Comparison of ENCODE assay signal across 8 mouse cellular contexts in genomic region chr11:104608249-104608920, GRCm38 (mm10). TPM values are rescaled to one million over a fixed set of nuclear protein-coding genes. Genes with fewer than 3 reads are reported as not detected.
DNase-seq lines count a peak whose midpoint lies in the region; ATAC-seq and TF ChIP-seq lines count a peak whose summit lies in the region.

No protein-coding gene starts in this region.

- ATAC-seq in liver, embryonic 13.5 days (ENCODE audit: low read depth) = no peak
- no peak for ATAC-seq in stomach, embryonic 16.5 days (ENCODE audit: insufficient read depth, low FRiP score)

- peak overlapping the region; percentile 68 for H3K4me2 ChIP-seq in liver, embryonic 13.5 days
- H3K4me2 ChIP-seq in stomach, embryonic 16.5 days (ENCODE audit: low read depth, low read length) = peak overlapping the region; percentile 81

- no peaks in the 10 kb centered on the region for H3K36me3 ChIP-seq in testis, adult 2 months (ENCODE audit: control insufficient read depth, insufficient read depth, low read length)
- no peaks in the 10 kb centered on the region for H3K36me3 ChIP-seq in liver, embryonic 13.5 days
- no peaks in the 10 kb centered on the region for H3K36me3 ChIP-seq in stomach, embryonic 16.5 days (ENCODE audit: control insufficient read depth, insufficient read depth, low read length)

- H3K4me3 ChIP-seq in cerebellum, adult 2 months (replicated peaks; ENCODE audit: insufficient read depth, low read depth, low read length) = peak overlapping the region; percentile 62
- H3K4me3 ChIP-seq in testis, adult 2 months (ENCODE audit: control insufficient read depth, low read depth, low read length) = peak overlapping the region; percentile 80
- H3K4me3 ChIP-seq in liver, embryonic 13.5 days (replicated peaks) = peak overlapping the region; percentile 52
- peak overlapping the region; percentile 59 for H3K4me3 ChIP-seq in stomach, embryonic 16.5 days (replicated peaks; ENCODE audit: low read length)

- H3K4me1 ChIP-seq in cerebellum, adult 2 months (ENCODE audit: control insufficient read depth, insufficient read depth, low read length) = peaks cover 8% of the 10 kb centered on the region
- peaks cover 7% of the 10 kb centered on the region for H3K4me1 ChIP-seq in testis, adult 2 months (ENCODE audit: control insufficient read depth, insufficient read depth, low read length)
- H3K4me1 ChIP-seq in liver, embryonic 13.5 days (replicated peaks) = peaks cover 28% of the 10 kb centered on the region
- H3K4me1 ChIP-seq in stomach, embryonic 16.5 days (ENCODE audit: control insufficient read depth, insufficient read depth, low read length) = no peaks in the 10 kb centered on the region

- H3K9ac ChIP-seq in liver, embryonic 13.5 days = peak overlapping the region; percentile 39; the same call in 1 of the 2 replicates
- H3K9ac ChIP-seq in stomach, embryonic 16.5 days (ENCODE audit: low read length) = peak overlapping the region; percentile 71

- no peaks in the 10 kb centered on the region for H3K27me3 ChIP-seq in cerebellum, adult 2 months (ENCODE audit: control insufficient read depth, insufficient read depth, low read length)
- H3K27me3 ChIP-seq in testis, adult 2 months (ENCODE audit: control insufficient read depth, insufficient read depth, low read length) = no peaks in the 10 kb centered on the region
- H3K27me3 ChIP-seq in liver, embryonic 13.5 days = peaks cover 81% of the 10 kb centered on the region
- H3K27me3 ChIP-seq in stomach, embryonic 16.5 days (ENCODE audit: control insufficient read depth, insufficient read depth, low read length) = no peaks in the 10 kb centered on the region

- H3K27ac ChIP-seq in cerebellum, adult 2 months (ENCODE audit: insufficient read depth, low read length) = no peak overlapping the region
- H3K27ac ChIP-seq in testis, adult 2 months (ENCODE audit: control insufficient read depth, insufficient read depth, low read depth, low read length) = peak overlapping the region; percentile 28; the same call in 1 of the 2 replicates
- no peak overlapping the region for H3K27ac ChIP-seq in liver, embryonic 13.5 days
- H3K27ac ChIP-seq in stomach, embryonic 16.5 days (ENCODE audit: low read length) = peak overlapping the region; percentile 28; the same call in 1 of the 2 replicates

- no peak for TF ChIP-seq POLR2A in cerebellum, adult 2 months (IDR thresholded peaks at IDR 0.05; ENCODE audit: borderline replicate concordance, insufficient read depth, low read length)
- TF ChIP-seq POLR2A in testis, adult 2 months (IDR thresholded peaks at IDR 0.05; ENCODE audit: control insufficient read depth, low read depth, low read length) = no peak

- H3K9me3 ChIP-seq in liver, embryonic 13.5 days (replicated peaks) = no peaks in the 10 kb centered on the region
- no peaks in the 10 kb centered on the region for H3K9me3 ChIP-seq in stomach, embryonic 16.5 days (replicated peaks; ENCODE audit: control insufficient read depth, low read length)

- TF ChIP-seq CTCF in cerebellum, adult 2 months (IDR thresholded peaks at IDR 0.05; ENCODE audit: borderline replicate concordance, insufficient read depth, low read depth, low read length) = no peak
- TF ChIP-seq CTCF in testis, adult 2 months (IDR thresholded peaks at IDR 0.05; ENCODE audit: control insufficient read depth, insufficient read depth, insufficient replicate concordance, low read depth, low read length) = no peak

- DNase-seq in cerebellum, adult 2 months = no peak
- DNase-seq in cerebellum, adult 9-10 months = no peak
- no peak for DNase-seq in testis, postnatal 14 days (ENCODE audit: low spot score)
- no peak for DNase-seq in liver, embryonic 13.5 days
- no peak for DNase-seq in thymus, postnatal 36 days
- no peak for DNase-seq in gastrocnemius, postnatal 10 days

- 14% methylated on average over 23 of the region's 23 CpGs for WGBS in cerebellum, adult 2 months
- 1% methylated on average over 23 of the region's 23 CpGs for WGBS in liver, embryonic 13.5 days (ENCODE audit: insufficient replicate concordance)
- 3% methylated on average over 23 of the region's 23 CpGs for WGBS in stomach, embryonic 16.5 days

RNA-seq across cellular contexts. Expression of gene Itgb3, which starts 0.6 kb away (rescaled TPM):
- 2.0 and 2.1 TPM in 2 replicates for polyA plus RNA-seq in cerebellum, adult 2 months (2012; rRNA removed)
- 1.3 and 1.4 TPM in 2 replicates for polyA plus RNA-seq in testis, adult 2 months (2012; rRNA removed)
- 16.5 and 21.4 TPM in 2 replicates for polyA plus RNA-seq in liver, embryonic 13.5 days (2015; fragmentation: Nextera tagmentation; extraction: Ambion mirVana)
- 8.9 and 10.1 TPM in 2 replicates for polyA plus RNA-seq in stomach, embryonic 16.5 days (2015; fragmentation: Nextera tagmentation; extraction: Ambion mirVana)
- total RNA-seq in gastrocnemius, postnatal 10 days (2021) = 10 to 100 TPM in 1 of 2 experiments, 1 to 10 TPM in 1; 4.7 to 15.9 TPM

RNA-seq across cellular contexts. Expression of gene Myl4, which starts 57.9 kb away (rescaled TPM):
- polyA plus RNA-seq in cerebellum, adult 2 months (2012; rRNA removed) = 2.2 and 2.5 TPM in 2 replicates
- polyA plus RNA-seq in testis, adult 2 months (2012; rRNA removed) = 57.4 and 63.7 TPM in 2 replicates
- polyA plus RNA-seq in liver, embryonic 13.5 days (2015; fragmentation: Nextera tagmentation; extraction: Ambion mirVana) = 4.6 and 4.9 TPM in 2 replicates
- polyA plus RNA-seq in stomach, embryonic 16.5 days (2015; fragmentation: Nextera tagmentation; extraction: Ambion mirVana) = 10.4 and 59.3 TPM in 2 replicates
- total RNA-seq in gastrocnemius, postnatal 10 days (2021) = 10 to 100 TPM; 30.6 to 48.9 TPM

RNA-seq across cellular contexts. Expression of gene Cdc27, which starts 58.0 kb away (rescaled TPM):
- polyA plus RNA-seq in cerebellum, adult 2 months (2012; rRNA removed) = 20.9 and 22.4 TPM in 2 replicates
- 24.9 and 29.5 TPM in 2 replicates for polyA plus RNA-seq in testis, adult 2 months (2012; rRNA removed)
- 22.9 and 29.4 TPM in 2 replicates for polyA plus RNA-seq in liver, embryonic 13.5 days (2015; fragmentation: Nextera tagmentation; extraction: Ambion mirVana)
- 28.0 and 30.6 TPM in 2 replicates for polyA plus RNA-seq in stomach, embryonic 16.5 days (2015; fragmentation: Nextera tagmentation; extraction: Ambion mirVana)
- 10 to 100 TPM; 30.4 to 37.5 TPM for total RNA-seq in gastrocnemius, postnatal 10 days (2021)

Comparison
In these comparisons a context has a peak if more than half of its experiments do, and no peak if none do; other contexts are left out.
1. H3K27ac ChIP-seq: peak in testis, adult 2 months (single experiment) and stomach, embryonic 16.5 days (single experiment); none in cerebellum, adult 2 months (single experiment) and liver, embryonic 13.5 days (single experiment).
2. Peak in every context shown above with its lines, with median percentiles within 50 percentile points of each other: H3K4me3 ChIP-seq.